Mouse (Mus musculus): ENCODE data around the gene Jhy.

The Jhy gene

DNA sequence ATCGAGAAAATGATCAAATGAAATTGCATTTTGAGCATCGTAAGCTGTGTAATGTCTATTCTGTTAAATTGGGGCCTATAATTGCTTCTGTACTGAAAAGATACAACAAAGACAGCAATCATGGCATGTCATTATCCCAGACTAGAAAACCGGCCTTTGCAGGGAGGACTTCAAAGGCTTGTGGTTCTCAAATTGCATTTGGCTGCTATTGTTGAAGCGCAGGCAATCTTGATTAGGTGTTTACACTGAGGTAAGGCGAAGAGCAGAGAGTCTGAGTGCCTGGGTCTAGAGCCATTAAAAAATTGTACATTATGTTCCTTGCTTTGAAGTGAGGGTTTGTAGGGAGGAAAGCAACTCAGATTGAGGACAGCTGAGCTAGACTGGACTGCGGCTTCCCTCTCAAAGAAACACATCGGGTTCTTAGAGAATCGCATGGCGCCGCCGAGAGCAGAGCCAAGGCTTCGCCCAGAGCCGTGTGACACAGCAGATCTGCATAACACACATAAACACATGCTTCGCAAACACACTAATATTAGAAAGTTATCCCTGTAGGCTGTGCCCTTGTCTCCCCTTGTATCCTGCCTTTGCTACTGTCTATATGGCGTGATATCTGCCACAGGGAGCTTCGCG lies 36.5 kb downstream of the Jhy start:
- in situ Hi-C loops (cut with MseI, MboI), result no loop called here

DNA sequence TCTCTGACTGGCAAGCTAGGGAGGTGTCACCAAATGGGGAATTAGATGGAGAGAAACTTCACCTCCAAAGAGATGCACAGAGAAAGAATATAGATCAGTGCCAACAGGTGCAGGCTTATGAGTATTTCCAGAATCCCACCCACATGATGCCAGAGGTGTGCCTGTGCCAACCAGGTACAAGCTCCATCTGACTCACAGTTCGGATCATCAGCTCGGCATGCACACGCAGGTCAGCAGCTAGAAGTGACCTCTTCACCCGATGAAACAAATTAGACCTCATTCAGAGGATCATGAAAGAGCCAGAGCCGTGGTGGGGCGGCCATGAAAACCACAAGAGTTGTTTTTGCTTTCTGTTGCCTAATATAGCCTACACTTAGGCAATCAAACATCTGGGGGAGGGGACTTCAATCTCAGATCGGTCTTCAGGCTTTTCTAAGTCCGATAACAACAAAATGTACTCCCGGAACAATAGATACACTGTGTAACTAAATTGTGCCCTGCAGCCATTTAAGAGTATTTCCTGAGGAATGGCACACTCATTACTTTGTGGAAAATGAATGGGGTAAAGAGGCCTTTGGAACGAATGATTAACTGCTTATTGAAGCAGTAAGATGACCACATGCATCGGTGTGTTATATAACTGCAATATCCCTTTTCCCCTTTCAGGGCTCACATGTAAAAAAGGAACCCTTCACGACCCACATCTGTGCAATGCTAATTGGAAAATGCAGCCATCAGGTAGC lies 45.9 kb downstream of the Jhy start:
- in situ Hi-C loops (cut with MseI, MboI), result no loop called here

DNA sequence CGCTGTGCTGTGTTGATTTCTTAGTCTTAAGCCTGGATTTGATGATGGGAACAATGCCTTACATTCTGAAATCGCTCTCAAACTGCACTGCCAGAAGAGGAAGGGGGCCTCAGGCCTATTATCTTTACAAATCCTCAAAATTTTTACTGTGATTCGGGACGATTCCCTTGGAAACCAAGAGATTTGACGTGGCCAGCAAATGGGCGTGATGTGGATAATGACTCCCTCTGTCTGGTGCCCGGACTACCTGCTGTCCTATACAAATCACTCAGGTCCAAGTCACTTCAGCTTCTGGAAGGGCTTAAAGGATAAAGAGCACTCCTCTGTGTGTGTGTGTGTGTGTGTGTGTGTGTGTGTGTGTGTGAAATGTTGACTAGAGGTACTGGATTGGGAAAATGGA lies 55.0 kb downstream of the Jhy start:
- in situ Hi-C loops (cut with MseI, MboI), result no loop called here

DNA sequence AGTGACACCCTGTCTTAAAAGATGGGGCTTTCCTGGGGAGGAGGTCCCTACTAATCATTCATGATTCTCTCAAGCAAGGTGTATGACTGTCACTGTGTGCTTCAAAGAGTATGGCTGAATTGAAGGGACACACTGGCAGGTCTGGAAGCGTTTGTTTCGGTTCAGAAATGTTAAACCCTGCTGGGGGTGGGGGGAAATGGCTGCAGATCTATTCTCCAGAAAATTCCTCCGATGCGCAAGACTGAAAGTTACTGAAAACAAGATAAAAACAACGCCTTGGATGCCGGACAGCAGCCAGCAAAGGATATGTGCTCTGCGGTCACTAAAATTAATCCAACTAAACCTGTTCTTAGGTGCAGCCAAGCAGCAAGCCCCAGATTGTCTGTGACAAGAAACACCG lies 55.5 kb downstream of the Jhy start:
- in situ Hi-C loops (cut with MseI, MboI), result no loop called here

DNA sequence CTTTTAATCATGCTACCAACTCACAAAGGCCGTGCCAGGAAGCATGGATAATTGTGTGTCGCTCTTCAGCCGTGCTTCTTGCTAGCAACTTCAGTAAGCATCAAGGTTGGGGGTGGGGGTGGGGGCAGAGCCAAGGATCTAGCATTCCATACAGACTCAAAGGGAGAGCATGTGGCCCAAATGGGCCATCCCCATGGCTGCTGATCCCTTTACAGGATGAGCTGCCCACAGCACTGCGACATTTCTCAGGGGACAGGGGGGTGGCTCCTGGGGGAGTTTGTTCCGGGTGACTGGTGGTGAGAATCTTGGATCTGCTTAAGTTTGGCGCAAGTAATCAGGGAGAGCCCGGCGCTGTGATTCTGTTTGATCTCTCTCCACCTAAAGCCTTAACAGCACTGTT lies 56.5 kb downstream of the Jhy start:
- in situ Hi-C loops (cut with MseI, MboI), result no loop called here

DNA sequence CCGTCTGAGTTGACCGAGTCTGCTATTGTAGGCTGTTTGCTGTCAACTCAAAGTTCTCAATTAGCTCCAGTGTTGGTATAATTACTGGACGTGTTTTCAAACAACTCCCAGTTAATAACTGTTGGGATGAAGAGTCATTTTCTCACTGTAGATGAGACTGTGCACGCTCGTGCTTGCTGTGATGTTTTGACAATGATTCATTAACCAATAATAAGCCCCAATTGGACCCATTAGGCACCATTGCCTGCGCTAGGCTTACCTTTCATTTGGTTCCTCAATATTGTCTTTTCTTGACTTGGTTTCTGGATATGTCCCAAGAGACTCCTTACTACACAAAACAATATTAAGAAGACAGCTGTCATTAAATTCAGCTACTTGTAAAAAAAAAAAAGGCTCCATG lies 71.5 kb downstream of the Jhy start:
- in situ Hi-C loops (cut with MseI, MboI), result no loop called here

DNA sequence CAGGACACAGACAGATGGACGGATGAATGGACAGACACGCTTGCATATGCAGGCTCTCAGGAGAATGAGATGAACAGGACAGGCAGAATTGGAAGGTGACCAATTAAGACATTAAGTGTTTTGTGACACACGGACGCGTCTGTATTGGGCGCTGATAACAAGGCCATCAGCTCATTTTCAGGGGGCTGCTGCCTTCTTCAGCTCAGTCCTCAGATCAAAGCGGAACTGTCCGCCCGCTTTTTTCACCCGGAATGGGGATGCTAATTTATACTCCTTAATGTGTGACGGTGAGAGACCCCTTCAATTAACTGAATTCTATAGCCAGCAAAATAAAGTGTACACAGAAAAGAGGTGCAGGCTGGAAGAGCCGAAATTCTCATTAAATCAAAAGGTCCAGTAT lies 74.5 kb downstream of the Jhy start:
- in situ Hi-C loops (cut with MseI, MboI), result no loop called here

DNA sequence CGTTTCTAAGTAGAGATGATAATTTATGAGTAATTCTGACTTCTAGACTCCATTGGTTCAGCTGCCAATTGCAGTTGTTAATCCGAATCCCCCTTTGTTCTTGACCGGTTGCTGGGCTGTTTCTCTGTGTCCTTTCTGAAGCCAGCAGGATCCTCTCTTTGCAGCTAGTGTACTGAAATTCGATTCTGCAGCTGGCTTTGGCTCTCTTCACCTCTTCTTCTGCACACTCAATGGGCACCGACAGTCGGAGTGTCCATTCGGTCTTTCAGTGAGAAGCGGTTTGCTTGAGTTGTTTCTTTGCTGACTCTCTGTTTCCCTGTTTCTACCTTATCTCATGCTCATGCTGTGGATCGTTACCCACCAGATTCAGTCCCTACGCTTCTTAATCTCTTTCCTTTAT lies 78.2 kb downstream of the Jhy start:
- in situ Hi-C loops (cut with MseI, MboI), result no loop called here

DNA sequence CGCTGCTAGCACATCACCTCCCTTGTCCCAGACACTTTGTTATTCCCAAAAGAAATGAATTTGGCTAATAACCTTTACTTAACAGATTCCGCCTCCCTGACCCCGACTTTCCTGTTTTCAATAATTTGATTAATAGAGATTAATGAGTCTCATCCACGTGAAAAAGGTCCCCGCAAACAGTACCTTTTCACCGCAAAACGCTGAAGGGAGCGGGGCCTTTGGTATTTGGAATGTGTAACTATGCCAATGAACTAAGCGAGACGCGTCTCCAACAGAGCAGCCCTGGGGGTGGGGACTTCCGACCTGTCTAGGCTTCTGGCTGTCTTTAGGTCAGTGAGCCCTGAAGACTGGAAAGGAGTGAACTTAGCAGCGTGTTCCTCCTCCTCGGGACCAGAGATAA lies 84.9 kb downstream of the Jhy start:
- in situ Hi-C loops (cut with MseI, MboI), result no loop called here

DNA sequence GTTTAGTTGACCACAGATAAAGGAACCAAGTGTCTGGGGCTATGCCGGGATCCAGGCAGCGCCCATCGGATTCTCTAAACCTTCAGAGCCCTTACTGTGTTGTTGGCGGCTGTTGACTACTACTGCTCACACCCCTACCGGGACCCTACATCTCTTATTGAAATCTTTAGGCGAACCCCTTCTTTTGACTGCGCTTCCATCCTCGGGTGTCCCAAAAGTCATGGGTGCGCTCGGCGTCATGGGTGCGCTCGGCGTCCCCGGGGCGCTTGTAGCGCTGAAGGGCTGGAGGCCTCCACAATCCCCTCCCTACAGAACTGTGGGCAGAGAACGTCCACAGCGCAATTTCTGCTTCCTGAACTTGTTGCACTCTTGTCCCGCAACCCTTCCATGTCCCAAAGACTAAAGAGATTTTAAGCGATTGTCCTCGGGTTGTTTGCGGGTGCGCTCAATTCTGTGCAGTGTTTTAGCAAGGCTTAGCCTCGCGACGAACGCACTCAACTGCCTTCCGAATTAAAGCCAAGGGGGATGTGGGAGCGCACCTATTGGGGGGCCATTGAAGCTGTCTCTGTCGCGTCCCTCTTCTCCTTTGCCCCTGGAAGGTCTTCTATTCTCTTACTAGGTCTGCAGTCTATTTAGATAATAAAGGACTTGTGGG lies 85.5 kb downstream of the Jhy start:
- in situ Hi-C loops (cut with MseI, MboI), result no loop called here

DNA sequence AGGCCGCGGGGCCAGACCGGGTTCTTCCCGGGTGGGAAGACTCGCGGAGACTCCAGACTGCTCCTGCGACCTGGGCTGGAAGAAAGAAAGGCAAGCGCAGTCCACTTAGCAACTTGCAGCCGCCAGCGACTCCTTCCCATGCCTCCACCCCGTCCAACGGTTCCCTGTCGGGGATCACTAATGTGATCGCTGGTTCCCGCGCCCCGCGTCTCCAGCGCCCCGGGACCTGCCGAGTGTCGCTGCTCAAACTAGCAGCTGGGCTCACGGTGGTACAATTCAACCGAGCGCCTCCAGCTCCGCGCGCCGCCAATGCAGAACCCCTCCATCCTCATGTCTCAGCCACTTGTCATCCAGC lies 86.1 kb downstream of the Jhy start:
- in situ Hi-C loops (cut with MseI, MboI), result no loop called here

DNA sequence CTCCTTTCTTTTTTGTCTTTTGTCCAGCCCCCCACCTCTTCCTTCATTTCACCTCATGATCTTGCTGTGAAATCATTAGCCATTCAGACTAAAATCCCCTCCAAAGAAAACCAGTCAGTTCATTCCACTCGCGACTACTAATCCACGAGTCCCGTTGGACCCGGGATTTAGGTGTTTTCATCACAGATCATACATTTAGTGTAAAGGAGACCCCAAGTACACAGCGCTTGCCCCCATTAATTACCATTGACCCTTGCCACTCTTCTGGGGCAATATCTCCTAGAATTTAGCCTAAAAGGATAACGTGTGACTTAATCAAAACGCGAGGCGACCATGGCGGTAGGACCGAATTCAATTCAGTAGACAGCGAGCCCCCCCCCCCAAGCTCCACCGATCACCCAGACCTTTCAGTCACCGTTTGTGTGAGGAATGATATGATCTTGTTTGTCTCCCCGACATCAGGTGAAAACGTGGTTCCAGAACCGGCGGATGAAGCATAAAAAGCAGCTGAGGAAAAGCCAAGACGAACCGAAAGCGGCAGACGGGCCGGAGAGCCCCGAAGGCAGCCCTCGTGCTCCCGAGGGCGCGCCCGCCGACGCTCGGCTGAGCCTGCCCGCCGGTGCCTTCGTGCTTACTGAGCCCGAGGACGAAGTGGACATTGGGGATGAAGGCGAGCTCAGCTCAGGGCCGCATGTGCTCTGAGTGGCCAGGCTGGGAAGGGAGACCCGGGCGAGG lies 86.6 kb downstream of the Jhy start:
- in situ Hi-C loops (cut with MseI, MboI), result no loop called here

DNA sequence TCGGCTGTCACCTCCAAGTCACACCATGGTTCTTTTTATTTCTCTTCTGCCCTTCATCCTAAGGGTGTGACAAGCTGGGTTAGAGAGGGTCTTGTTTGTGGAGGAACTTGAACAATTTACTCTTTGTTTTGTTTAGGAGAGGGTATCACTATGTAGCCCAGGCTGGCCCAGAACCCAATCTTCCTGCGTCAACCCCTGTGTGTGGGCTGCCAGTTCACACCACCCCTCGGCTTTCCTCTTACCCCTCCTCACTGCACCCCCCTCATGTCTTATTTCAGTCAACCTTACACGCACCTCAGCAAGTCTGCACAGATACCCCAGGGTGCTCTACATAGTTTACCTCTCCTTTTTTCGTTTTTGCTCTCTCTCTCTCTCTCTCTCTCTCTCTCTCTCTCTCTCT lies 87.2 kb downstream of the Jhy start:
- in situ Hi-C loops (cut with MseI, MboI), result no loop called here

DNA sequence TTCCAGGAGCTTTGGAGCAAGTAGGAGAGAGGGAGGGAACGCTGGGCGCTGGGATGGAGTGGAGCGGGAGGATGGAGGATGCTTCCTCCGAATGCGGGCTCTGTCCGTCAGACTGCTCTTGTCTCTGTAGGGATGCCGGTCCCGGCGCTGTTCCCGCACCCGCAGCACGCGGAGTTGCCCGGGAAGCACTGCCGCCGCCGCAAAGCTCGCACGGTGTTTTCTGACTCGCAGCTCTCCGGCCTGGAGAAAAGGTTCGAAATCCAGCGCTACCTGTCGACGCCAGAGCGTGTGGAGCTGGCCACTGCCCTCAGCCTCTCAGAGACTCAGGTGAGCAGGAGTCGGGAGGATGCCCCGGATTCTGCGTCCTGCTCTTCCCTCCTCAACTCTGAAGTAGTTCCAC lies 87.8 kb downstream of the Jhy start:
- in situ Hi-C loops (cut with MseI, MboI), result no loop called here

DNA sequence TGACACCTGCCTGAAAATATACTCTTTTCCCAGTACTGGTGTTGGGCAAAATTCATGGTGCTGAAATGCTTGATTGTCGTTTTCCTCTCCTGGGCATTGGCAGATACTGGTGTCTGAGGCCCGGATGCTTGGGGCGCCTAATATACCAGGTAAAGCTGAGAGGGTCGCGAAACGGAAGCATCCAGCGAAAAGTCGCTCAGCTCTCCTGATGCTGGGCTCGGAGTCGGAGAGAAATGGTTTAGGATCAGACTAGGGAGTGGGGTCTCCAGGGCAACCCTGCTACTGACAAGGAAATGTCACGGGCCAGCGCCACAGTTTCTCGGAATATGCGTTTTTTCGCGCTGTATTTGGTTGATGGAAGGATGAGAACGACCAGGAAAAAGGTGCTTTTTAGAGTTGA lies 88.5 kb downstream of the Jhy start:
- in situ Hi-C loops (cut with MseI, MboI), result no loop called here

DNA sequence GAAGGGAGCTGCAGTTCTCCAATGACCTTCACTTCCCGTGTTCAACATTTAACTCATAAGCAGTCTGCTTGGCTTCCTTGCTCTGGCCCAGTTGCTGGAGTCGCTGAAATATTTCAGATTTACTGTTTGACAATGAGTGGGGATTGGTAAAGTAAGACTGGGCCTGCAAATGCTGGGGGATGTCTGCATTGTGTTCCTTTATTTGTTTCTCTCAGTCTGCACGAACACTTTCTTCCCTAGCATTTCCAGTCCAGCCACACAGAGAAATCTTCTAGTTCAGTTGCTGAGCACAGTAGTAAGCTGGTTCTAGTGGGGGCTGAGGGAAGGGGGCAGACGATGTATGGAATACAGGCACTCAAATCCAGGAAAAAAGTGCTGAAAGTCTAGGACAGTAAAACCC lies 89.0 kb downstream of the Jhy start:
- in situ Hi-C loops (cut with MseI, MboI), result no loop called here

DNA sequence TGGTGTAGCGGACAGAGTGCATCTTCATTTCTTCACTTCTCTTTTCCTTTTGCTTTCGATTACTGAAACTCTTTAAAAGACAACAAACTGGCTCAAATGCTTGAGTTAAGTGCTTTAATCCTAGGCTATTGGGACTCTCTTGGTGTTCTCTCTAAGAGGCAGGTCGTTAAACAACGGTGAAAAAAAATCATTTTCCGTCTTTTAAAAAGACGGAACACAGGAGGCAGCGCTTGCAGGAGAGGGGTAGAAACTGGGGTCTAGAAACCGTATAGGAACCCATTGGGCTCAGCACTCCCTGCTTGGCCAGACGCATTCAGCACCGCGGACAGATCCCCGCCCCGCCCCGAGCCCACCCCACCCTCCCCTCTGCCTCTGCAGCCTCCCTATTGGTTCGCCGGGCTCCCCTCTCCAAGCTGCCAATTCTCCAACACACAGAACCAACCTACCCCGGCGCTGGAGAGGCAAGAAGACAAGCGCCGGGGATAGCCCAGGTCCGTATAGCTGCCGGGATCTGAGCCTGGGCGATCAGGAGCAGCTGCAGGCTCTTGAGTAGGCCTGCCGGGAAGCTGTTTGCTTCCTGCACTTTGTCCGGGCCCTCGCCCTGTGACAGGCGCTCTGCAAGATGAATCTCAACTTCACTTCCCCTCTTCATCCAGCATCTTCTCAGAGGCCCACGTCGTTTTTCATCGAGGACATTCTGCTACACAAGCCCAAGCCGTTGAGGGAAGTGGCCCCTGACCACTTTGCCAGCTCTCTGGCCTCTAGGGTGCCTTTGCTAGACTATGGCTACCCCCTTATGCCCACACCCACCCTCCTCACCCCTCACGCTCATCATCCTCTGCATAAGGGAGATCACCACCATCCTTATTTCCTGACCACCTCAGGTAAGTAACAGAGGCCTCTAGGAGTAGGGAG lies 90.1 kb downstream of the Jhy start, which contains the start of gene Bsx:
TSS of gene Bsx (plus strand) at position 572 of the 915 bp plus-strand sequence.
- in situ Hi-C loops (cut with MseI, MboI), result no loop called here

DNA sequence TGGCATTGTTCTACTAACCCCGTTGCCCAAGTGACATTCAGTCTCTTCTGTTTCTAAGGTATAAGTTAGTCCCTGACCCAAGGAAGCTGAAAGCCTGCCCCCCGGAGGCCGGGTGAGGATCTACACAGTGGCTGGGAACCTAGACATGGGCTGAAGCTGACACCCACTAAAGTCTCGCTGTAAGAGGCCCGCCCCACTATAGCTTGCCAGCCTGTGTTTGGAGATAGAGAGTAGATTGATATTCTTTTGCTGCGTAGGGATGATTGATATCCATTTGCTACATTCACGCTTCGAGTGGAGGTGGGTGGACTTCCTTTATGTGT lies 91.8 kb downstream of the Jhy start:
- in situ Hi-C loops (cut with MseI, MboI), result no loop called here

DNA sequence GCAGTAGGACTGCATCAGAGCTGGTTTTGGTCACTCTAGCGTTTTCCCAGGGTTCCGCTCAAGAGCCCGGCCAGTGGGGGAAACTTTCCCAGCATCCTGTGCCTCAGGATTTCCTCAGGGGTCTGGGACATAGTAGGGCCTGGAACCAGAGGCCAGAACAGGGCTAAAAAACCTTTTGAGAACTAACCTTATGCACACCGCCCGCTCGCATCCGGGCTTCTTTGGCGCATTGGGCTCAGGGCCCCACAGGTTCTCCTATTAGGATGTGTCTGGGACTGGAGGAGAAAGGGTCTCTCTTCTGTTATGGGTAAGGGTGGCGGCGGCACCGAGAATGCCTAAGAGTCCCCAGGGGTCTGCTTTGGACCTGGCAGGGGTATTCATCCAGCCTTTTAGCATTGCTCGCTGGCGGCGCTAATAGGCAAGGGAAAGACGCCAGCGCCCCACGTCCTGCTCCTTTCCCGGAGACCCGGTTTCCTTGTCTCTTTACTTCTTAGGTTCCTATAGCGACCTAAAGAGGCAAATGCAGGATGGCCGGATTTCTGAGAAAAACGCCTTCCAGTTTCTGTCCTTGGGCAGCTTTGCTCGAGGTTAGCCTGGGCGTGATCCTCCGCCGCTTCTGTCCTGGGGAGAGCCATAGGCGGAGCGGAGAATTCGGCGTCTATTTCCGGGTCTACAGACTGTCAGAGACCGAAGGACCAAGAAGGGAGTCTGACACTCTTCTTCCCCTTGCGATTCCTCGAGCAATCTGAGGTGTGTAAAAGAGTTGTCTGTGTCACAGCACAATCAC lies 92.4 kb downstream of the Jhy start:
- in situ Hi-C loops (cut with MseI, MboI), result no loop called here

DNA sequence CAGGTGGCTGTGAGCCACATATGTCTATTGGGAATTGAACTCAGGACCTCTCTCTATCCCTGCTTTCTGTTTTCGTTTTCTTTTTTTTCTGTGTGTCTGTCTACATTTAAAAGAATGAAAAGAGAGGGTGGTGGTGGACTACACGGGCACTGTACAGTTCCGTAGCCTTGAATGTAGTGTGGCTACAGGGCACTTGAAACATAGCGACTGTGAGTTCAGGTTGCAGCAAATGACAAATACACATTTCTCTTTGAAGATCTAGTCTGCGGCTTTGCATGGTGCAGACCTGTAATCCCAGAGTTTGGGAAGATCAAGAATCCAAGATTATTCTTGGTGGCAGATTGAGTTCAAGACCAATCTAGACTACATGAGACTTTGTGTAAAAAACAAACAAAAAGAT lies 93.6 kb downstream of the Jhy start:
- in situ Hi-C loops (cut with MseI, MboI), result no loop called here

DNA sequence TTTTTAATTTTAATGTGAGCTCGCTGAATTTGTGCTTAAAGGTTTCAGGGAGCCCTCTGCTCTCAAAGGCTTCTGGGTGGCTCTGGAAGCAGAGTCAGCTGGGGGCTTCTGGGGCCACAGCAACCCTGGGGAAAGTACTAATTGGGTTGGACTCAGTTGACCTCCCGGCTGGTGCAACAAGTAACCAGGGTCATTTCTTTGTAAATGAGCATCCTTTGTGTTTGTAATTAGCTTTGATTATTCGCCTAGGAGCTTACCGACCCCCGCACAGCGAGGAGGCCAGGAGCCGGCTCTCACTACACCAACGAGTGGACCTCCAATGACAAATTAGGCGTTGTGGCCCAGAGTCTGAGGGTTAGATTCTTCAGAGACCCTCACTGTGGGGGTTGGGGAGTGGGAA lies 104.7 kb downstream of the Jhy start:
- in situ Hi-C loops (cut with MseI, MboI), result no loop called here

Measured in mouse trophoblast stem cell (cell line).